Mouse (Mus musculus): ENCODE data around the gene Fam102b. TPM values are rescaled to one million over a fixed set of nuclear protein-coding genes. Genes with fewer than 3 reads are reported as not detected.

The Fam102b gene
- polyA plus RNA-seq, 1 experiment from 2014 or later: 19.5 TPM

GRCm38 (mm10) chr3:109025579-109025978 is 1.8 kb downstream of the Fam102b start:
- no peaks in the 10 kb centered on the region for H3K27me3 ChIP-seq (ENCODE audit: control insufficient read depth, insufficient read depth, low read length)
- H3K27ac ChIP-seq (ENCODE audit: low read length): no peak overlapping the region
- H3K4me1 ChIP-seq (ENCODE audit: control insufficient read depth, insufficient read depth, low read length): peaks cover 23% of the 10 kb centered on the region
- H3K36me3 ChIP-seq (ENCODE audit: control insufficient read depth, insufficient read depth, low read length): no peaks in the 10 kb centered on the region
- 8% methylated on average over 16 of the region's 16 CpGs for WGBS
- H3K4me3 ChIP-seq (ENCODE audit: low read depth, low read length): peak overlapping the region; percentile 74
- H3K9me3 ChIP-seq (ENCODE audit: control insufficient read depth, low read depth, low read length): no peaks in the 10 kb centered on the region
- H3K9ac ChIP-seq (replicated peaks; ENCODE audit: low read depth, low read length): no peak overlapping the region
- H3K4me2 ChIP-seq (replicated peaks; ENCODE audit: low read depth, low read length): peak overlapping the region; percentile 65
- ATAC-seq (ENCODE audit: insufficient number of reproducible peaks, insufficient read depth, low FRiP score, low read depth): no peak

GRCm38 (mm10) chr3:109023066-109023465 is 4.3 kb downstream of the Fam102b start:
- Histone ChIP-seq H3K36me3 (ENCODE audit: control insufficient read depth, insufficient read depth, low read length) (no peaks in the 10 kb centered on the region), H3K9ac (replicated peaks; ENCODE audit: low read depth, low read length) (no peak overlapping the region), H3K27ac (ENCODE audit: low read length) (no peak overlapping the region), H3K4me1 (ENCODE audit: control insufficient read depth, insufficient read depth, low read length) (peaks cover 15% of the 10 kb centered on the region; the same call in 1 of the 2 replicates), H3K4me3 (ENCODE audit: low read depth, low read length) (no peak overlapping the region), H3K4me2 (replicated peaks; ENCODE audit: low read depth, low read length) (0 out of 2 replicates have a peak overlapping the region, but pooled peaks have one; percentile 4), H3K27me3 (ENCODE audit: control insufficient read depth, insufficient read depth, low read length) (no peaks in the 10 kb centered on the region), H3K9me3 (ENCODE audit: control insufficient read depth, low read depth, low read length) (no peaks in the 10 kb centered on the region)
- no peak for ATAC-seq (ENCODE audit: insufficient number of reproducible peaks, insufficient read depth, low FRiP score, low read depth)
- 67% methylated on average over 8 of the region's 8 CpGs for WGBS

GRCm38 (mm10) chr3:109021720-109022516 is 5.5 kb downstream of the Fam102b start:
- H3K9me3 ChIP-seq (ENCODE audit: control insufficient read depth, low read depth, low read length): no peaks in the 10 kb centered on the region
- H3K9ac ChIP-seq (replicated peaks; ENCODE audit: low read depth, low read length): no peak overlapping the region
- H3K27ac ChIP-seq (ENCODE audit: low read length): no peak overlapping the region
- no peaks in the 10 kb centered on the region for H3K36me3 ChIP-seq (ENCODE audit: control insufficient read depth, insufficient read depth, low read length)
- no peak overlapping the region for H3K4me2 ChIP-seq (replicated peaks; ENCODE audit: low read depth, low read length)
- H3K4me1 ChIP-seq (ENCODE audit: control insufficient read depth, insufficient read depth, low read length): peaks cover 15% of the 10 kb centered on the region; the same call in 1 of the 2 replicates
- no peaks in the 10 kb centered on the region for H3K27me3 ChIP-seq (ENCODE audit: control insufficient read depth, insufficient read depth, low read length)
- 68% methylated on average over 6 of the region's 6 CpGs for WGBS
- no peak for ATAC-seq (ENCODE audit: insufficient number of reproducible peaks, insufficient read depth, low FRiP score, low read depth)
- H3K4me3 ChIP-seq (ENCODE audit: low read depth, low read length): no peak overlapping the region

- H3K27ac ChIP-seq (ENCODE audit: low read length): no peak overlapping the region
- H3K4me3 ChIP-seq (ENCODE audit: low read depth, low read length): no peak overlapping the region
- WGBS: 83% methylated on average over 5 of the region's 5 CpGs
- H3K36me3 ChIP-seq (ENCODE audit: control insufficient read depth, insufficient read depth, low read length): no peaks in the 10 kb centered on the region
- H3K4me2 ChIP-seq (replicated peaks; ENCODE audit: low read depth, low read length): no peak overlapping the region
- no peak for ATAC-seq (ENCODE audit: insufficient number of reproducible peaks, insufficient read depth, low FRiP score, low read depth)
- no peak overlapping the region for H3K9ac ChIP-seq (replicated peaks; ENCODE audit: low read depth, low read length)
- no peaks in the 10 kb centered on the region for H3K9me3 ChIP-seq (ENCODE audit: control insufficient read depth, low read depth, low read length)
- H3K27me3 ChIP-seq (ENCODE audit: control insufficient read depth, insufficient read depth, low read length): no peaks in the 10 kb centered on the region
- H3K4me1 ChIP-seq (ENCODE audit: control insufficient read depth, insufficient read depth, low read length): peaks cover 6% of the 10 kb centered on the region; the same call in 1 of the 2 replicates
Measured at GRCm38 (mm10) chr3:109018336-109018735, 9.1 kb downstream of the Fam102b start.

GRCm38 (mm10) chr3:109012595-109012994 is 14.8 kb downstream of the Fam102b start:
- Histone ChIP-seq H3K4me2 (replicated peaks; ENCODE audit: low read depth, low read length) (no peak overlapping the region), H3K4me3 (ENCODE audit: low read depth, low read length) (no peak overlapping the region), H3K27me3 (ENCODE audit: control insufficient read depth, insufficient read depth, low read length) (no peaks in the 10 kb centered on the region), H3K4me1 (ENCODE audit: control insufficient read depth, insufficient read depth, low read length) (peaks cover 20% of the 10 kb centered on the region), H3K27ac (ENCODE audit: low read length) (no peak overlapping the region), H3K36me3 (ENCODE audit: control insufficient read depth, insufficient read depth, low read length) (no peaks in the 10 kb centered on the region), H3K9ac (replicated peaks; ENCODE audit: low read depth, low read length) (no peak overlapping the region), H3K9me3 (ENCODE audit: control insufficient read depth, low read depth, low read length) (no peaks in the 10 kb centered on the region)
- ATAC-seq (ENCODE audit: insufficient number of reproducible peaks, insufficient read depth, low FRiP score, low read depth): no peak
- WGBS: 73% methylated on average over 4 of the region's 4 CpGs

- no peaks in the 10 kb centered on the region for H3K36me3 ChIP-seq (ENCODE audit: control insufficient read depth, insufficient read depth, low read length)
- no peaks in the 10 kb centered on the region for H3K27me3 ChIP-seq (ENCODE audit: control insufficient read depth, insufficient read depth, low read length)
- H3K4me2 ChIP-seq (replicated peaks; ENCODE audit: low read depth, low read length): 0 out of 2 replicates have a peak overlapping the region, but pooled peaks have one; percentile 5
- no peaks in the 10 kb centered on the region for H3K9me3 ChIP-seq (ENCODE audit: control insufficient read depth, low read depth, low read length)
- 14% methylated on average over 7 of the region's 7 CpGs for WGBS
- no peak overlapping the region for H3K4me3 ChIP-seq (ENCODE audit: low read depth, low read length)
- H3K4me1 ChIP-seq (ENCODE audit: control insufficient read depth, insufficient read depth, low read length): peaks cover 20% of the 10 kb centered on the region
- peak; percentile 87 for ATAC-seq (ENCODE audit: insufficient number of reproducible peaks, insufficient read depth, low FRiP score, low read depth)
- H3K9ac ChIP-seq (replicated peaks; ENCODE audit: low read depth, low read length): no peak overlapping the region
- H3K27ac ChIP-seq (ENCODE audit: low read length): peak overlapping the region; percentile 72
Measured at GRCm38 (mm10) chr3:109010489-109011260, 16.7 kb downstream of the Fam102b start.

GRCm38 (mm10) chr3:109008180-109008579 is 19.2 kb downstream of the Fam102b start:
- 81% methylated on average over 5 of the region's 5 CpGs for WGBS

GRCm38 (mm10) chr3:109005777-109006176 is 21.6 kb downstream of the Fam102b start:
- WGBS: 81% methylated on average over 5 of the region's 5 CpGs
- Histone ChIP-seq H3K27ac (ENCODE audit: low read length) (no peak overlapping the region), H3K36me3 (ENCODE audit: control insufficient read depth, insufficient read depth, low read length) (peaks cover 4% of the 10 kb centered on the region), H3K4me2 (replicated peaks; ENCODE audit: low read depth, low read length) (no peak overlapping the region), H3K4me3 (ENCODE audit: low read depth, low read length) (no peak overlapping the region), H3K9ac (replicated peaks; ENCODE audit: low read depth, low read length) (no peak overlapping the region), H3K27me3 (ENCODE audit: control insufficient read depth, insufficient read depth, low read length) (no peaks in the 10 kb centered on the region), H3K4me1 (ENCODE audit: control insufficient read depth, insufficient read depth, low read length) (peaks cover 8% of the 10 kb centered on the region), H3K9me3 (ENCODE audit: control insufficient read depth, low read depth, low read length) (no peaks in the 10 kb centered on the region)
- no peak for ATAC-seq (ENCODE audit: insufficient number of reproducible peaks, insufficient read depth, low FRiP score, low read depth)

More at GRCm38 (mm10) chr3:109008180-109008579, 19.2 kb downstream of the Fam102b start:
- H3K36me3 ChIP-seq (ENCODE audit: control insufficient read depth, insufficient read depth, low read length): no peaks in the 10 kb centered on the region
- H3K9ac ChIP-seq (replicated peaks; ENCODE audit: low read depth, low read length): no peak overlapping the region
- no peaks in the 10 kb centered on the region for H3K27me3 ChIP-seq (ENCODE audit: control insufficient read depth, insufficient read depth, low read length)
- no peak overlapping the region for H3K4me2 ChIP-seq (replicated peaks; ENCODE audit: low read depth, low read length)
- ATAC-seq (ENCODE audit: insufficient number of reproducible peaks, insufficient read depth, low FRiP score, low read depth): no peak
- no peaks in the 10 kb centered on the region for H3K9me3 ChIP-seq (ENCODE audit: control insufficient read depth, low read depth, low read length)
- no peak overlapping the region for H3K27ac ChIP-seq (ENCODE audit: low read length)
- H3K4me3 ChIP-seq (ENCODE audit: low read depth, low read length): no peak overlapping the region
- peaks cover 20% of the 10 kb centered on the region for H3K4me1 ChIP-seq (ENCODE audit: control insufficient read depth, insufficient read depth, low read length)

Measured in stomach, embryonic 14.5 days (tissue).